Mouse (Mus musculus): Measurements from ENCODE around the gene Peli2. TPM values are rescaled to one million over a fixed set of nuclear protein-coding genes. Genes with fewer than 3 reads are reported as not detected.

Peli2 gene
- total and polyA plus RNA-seq, 3 experiments, result not detected

DNA sequence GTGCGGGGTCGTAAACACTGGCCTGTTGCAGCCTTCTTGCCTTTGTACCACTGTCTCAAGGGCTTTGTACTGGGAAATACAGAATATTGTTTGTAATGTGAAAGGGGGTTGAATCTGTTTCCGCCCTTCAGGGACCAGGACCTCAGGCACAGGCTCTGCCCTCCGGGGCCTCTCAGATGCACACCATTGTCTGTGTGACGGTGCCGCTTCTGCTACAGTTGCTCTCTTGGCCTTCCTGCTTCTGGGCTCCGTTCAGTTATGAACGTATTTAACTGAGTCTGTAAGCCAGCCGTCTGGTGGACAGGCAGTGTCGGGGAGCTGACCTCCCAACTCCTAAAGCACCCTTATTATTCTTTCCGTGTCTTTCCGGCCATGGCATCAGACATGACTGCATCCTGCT, 50.6 kb downstream of the Peli2 start:
- dilution Hi-C loops (cut with MboI; ENCODE audit: extremely low pct_ligation_motif_present, extremely low pct_unique_long_range_greater_than_20kb, low sequenced_read_pairs), result no loop called here
- H3K9ac ChIP-seq (ENCODE audit: insufficient read depth, low read depth), result no peak overlapping the region
- no peaks in the 10 kb centered on the region for H3K9me3 ChIP-seq (replicated peaks; ENCODE audit: low read length)
- TF ChIP-seq RCOR1 (conservative IDR thresholded peaks at IDR 0.05; ENCODE audit: low read depth, low read length) (no peak), JUN (IDR thresholded peaks at IDR 0.05; ENCODE audit: insufficient read depth, low read depth, low read length) (no peak), MYC (IDR thresholded peaks at IDR 0.05; ENCODE audit: low read depth, low read length) (no peak), RAD21 (IDR thresholded peaks at IDR 0.05; ENCODE audit: low read depth, low read length) (no peak), HCFC1 (IDR thresholded peaks at IDR 0.05; ENCODE audit: low read depth, low read length) (no peak), USF2 (conservative IDR thresholded peaks at IDR 0.05; ENCODE audit: low read depth, low read length) (no peak), ZNF384 (IDR thresholded peaks at IDR 0.05; ENCODE audit: low read depth, low read length) (no peak), SMC3 (IDR thresholded peaks at IDR 0.05; ENCODE audit: low read depth, low read length) (no peak), KAT2A (IDR thresholded peaks at IDR 0.05; ENCODE audit: insufficient replicate concordance, low read length) (no peak), POLR2A (IDR thresholded peaks at IDR 0.05; ENCODE audit: low read depth, low read length) (no peak), E2F4 (IDR thresholded peaks at IDR 0.05; ENCODE audit: insufficient replicate concordance, low read depth, low read length) (no peak), BHLHE40 (IDR thresholded peaks at IDR 0.05; ENCODE audit: low read depth, low read length) (no peak), POLR2AphosphoS2 (IDR thresholded peaks at IDR 0.05; ENCODE audit: low read depth, low read length) (no peak), EP300 (IDR thresholded peaks at IDR 0.05; ENCODE audit: low read length) (no peak), UBTF (IDR thresholded peaks at IDR 0.05; ENCODE audit: low read depth, low read length) (no peak), MEF2A (IDR thresholded peaks at IDR 0.05; ENCODE audit: borderline replicate concordance, low read depth, low read length) (no peak), ZKSCAN1 (IDR thresholded peaks at IDR 0.05; ENCODE audit: borderline replicate concordance, low read depth, low read length) (no peak), MAFK (IDR thresholded peaks at IDR 0.05; ENCODE audit: insufficient replicate concordance, low read length) (no peak)
- no peak overlapping the region for H3K4me2 ChIP-seq (ENCODE audit: insufficient read depth, low read depth, poor library complexity, severe bottlenecking)
- H3K4me1 ChIP-seq (ENCODE audit: control insufficient read depth in 1 of 2, insufficient read depth in 2 of 2), result no peaks in the 10 kb centered on the region
- in situ Hi-C loops (cut with MboI; ENCODE audit: low pct_ligation_motif_present, low pct_unique_long_range_greater_than_20kb, low sequenced_read_pairs), result no loop called here
- no peak for DNase-seq (ENCODE audit: extremely low read depth)
- H3K4me3 ChIP-seq (replicated peaks in 1 of 3; ENCODE audit: low read depth in 2 of 3, low read length in 2 of 3, poor library complexity in 1 of 3), result no peak overlapping the region
- no peak overlapping the region for H3K27ac ChIP-seq (ENCODE audit: insufficient read depth, low read depth)
- H3K79me2 ChIP-seq (replicated peaks; ENCODE audit: control insufficient read depth, extremely low read depth, insufficient read depth, poor library complexity, severe bottlenecking), result no peaks in the 10 kb centered on the region
- H3K36me3 ChIP-seq (replicated peaks in 1 of 2; ENCODE audit: control insufficient read depth in 1 of 2, insufficient read depth in 1 of 2, low read length in 1 of 2), result no peaks in the 10 kb centered on the region
- no peaks in the 10 kb centered on the region for H3K27me3 ChIP-seq (replicated peaks)

- in situ Hi-C loops (cut with MboI; ENCODE audit: low pct_ligation_motif_present, low pct_unique_long_range_greater_than_20kb, low sequenced_read_pairs), result no loop called here
These were observed 51.4 kb downstream of the Peli2 start for GRCm38 (mm10) chr14:48172026-48172425.

More at GRCm38 (mm10) chr14:48172026-48172425, 51.4 kb downstream of the Peli2 start:
- H3K4me2 ChIP-seq (ENCODE audit: insufficient read depth, low read depth, poor library complexity, severe bottlenecking), result no peak overlapping the region
- TF ChIP-seq PAX5 (IDR thresholded peaks at IDR 0.05; ENCODE audit: low read length) (no peak), GABPA (IDR thresholded peaks at IDR 0.05; ENCODE audit: insufficient replicate concordance, low read depth, low read length) (no peak), POLR2AphosphoS2 (IDR thresholded peaks at IDR 0.05; ENCODE audit: low read depth, low read length) (no peak), SMC3 (IDR thresholded peaks at IDR 0.05; ENCODE audit: low read depth, low read length) (no peak), EP300 (IDR thresholded peaks at IDR 0.05; ENCODE audit: low read length) (no peak), UBTF (IDR thresholded peaks at IDR 0.05; ENCODE audit: low read depth, low read length) (no peak), JUND (conservative IDR thresholded peaks at IDR 0.05; ENCODE audit: low read depth, low read length) (no peak), ZNF384 (IDR thresholded peaks at IDR 0.05; ENCODE audit: low read depth, low read length) (no peak), IRF4 (IDR thresholded peaks at IDR 0.05; ENCODE audit: low read depth, low read length) (no peak), TCF12 (IDR thresholded peaks at IDR 0.05; ENCODE audit: low read depth, low read length) (no peak)
- H3K9ac ChIP-seq (ENCODE audit: insufficient read depth, low read depth), result no peak overlapping the region
- no peaks in the 10 kb centered on the region for H3K9me3 ChIP-seq (replicated peaks; ENCODE audit: low read length)
- no peaks in the 10 kb centered on the region for H3K36me3 ChIP-seq (replicated peaks in 1 of 2; ENCODE audit: control insufficient read depth in 1 of 2, insufficient read depth in 1 of 2, low read length in 1 of 2)
- no peak overlapping the region for H3K4me3 ChIP-seq (replicated peaks in 1 of 3; ENCODE audit: low read depth in 2 of 3, low read length in 2 of 3, poor library complexity in 1 of 3)
- dilution Hi-C loops (cut with MboI; ENCODE audit: extremely low pct_ligation_motif_present, extremely low pct_unique_long_range_greater_than_20kb, low sequenced_read_pairs), result no loop called here
- no peak for DNase-seq (ENCODE audit: extremely low read depth)
- H3K4me1 ChIP-seq (ENCODE audit: control insufficient read depth in 1 of 2, insufficient read depth in 2 of 2), result 0 out of 4 replicates have a peak, but pooled peaks cover 0 to under 1% of the 10 kb centered on the region in 2 experiments
- H3K79me2 ChIP-seq (replicated peaks; ENCODE audit: control insufficient read depth, extremely low read depth, insufficient read depth, poor library complexity, severe bottlenecking), result no peaks in the 10 kb centered on the region
- H3K27ac ChIP-seq (ENCODE audit: insufficient read depth, low read depth), result no peak overlapping the region
- H3K27me3 ChIP-seq (replicated peaks), result no peaks in the 10 kb centered on the region
